Mouse (Mus musculus) pancreas, adult 10 weeks (tissue): ENCODE measurements around the gene Chml. TPM values are rescaled to one million over a fixed set of nuclear protein-coding genes. Genes with fewer than 3 reads are reported as not detected.

Experiments
- polyA plus RNA-seq: library from polyadenylated mRNA; stranded (reverse); fragments of 350-450 nt; fragmentation: Illumina TruSeq; extraction: RNeasy Lipid Tissue Mini Kit (QIAGEN cat#74804); gene quantifications from one replicate; pipeline ENCODE4 v1.2.3, GENCODE M21; 2015; ENCODE audit warnings: low read depth, low replicate concordance; ENCODE audit not compliant: insufficient read depth

The Chml gene
- polyA plus RNA-seq, result 1.4 TPM

DNA sequence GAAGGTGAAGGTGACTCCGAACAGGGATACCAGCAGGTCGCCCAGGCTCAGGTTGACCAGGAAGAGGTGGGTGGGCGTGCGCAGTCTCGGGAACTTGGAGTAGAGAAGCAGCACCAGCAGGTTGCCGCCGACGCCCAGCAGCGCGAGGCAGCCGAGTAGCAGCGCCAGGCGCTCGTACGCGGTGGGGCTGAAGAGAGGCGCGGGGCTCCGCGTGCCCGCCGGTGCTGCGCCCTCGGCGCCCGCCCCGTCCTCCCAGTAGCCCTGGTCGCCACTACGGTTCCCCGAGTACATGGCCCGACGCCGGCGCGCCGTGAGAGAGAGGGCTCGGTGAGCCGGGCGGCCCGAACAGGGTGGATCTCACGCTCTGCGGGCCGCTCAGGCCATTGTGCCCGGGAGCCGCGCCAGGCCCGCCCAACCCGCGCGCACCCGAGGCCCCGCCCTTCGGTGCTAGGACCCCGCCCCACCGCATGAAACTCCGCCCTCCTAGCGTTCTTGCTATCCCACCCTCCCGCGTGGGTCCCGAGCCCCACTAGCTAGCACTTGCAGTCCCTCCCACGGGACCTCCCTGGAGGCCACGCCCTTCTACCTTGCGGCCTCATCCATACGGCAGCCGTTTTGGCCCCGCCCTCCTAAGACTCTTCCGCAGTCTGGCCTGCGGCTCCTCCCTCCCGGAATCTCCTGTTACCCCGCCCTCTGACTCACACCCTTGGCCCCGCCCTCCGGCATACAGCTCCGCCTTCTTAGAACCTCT lies at the start of gene Chml, which contains the start of gene Opn3:
TSS of gene Chml (minus strand) at position 656 of the 751 bp plus-strand sequence.
TSS of gene Opn3 (minus strand) at position 531 of the 751 bp plus-strand sequence.

DNA sequence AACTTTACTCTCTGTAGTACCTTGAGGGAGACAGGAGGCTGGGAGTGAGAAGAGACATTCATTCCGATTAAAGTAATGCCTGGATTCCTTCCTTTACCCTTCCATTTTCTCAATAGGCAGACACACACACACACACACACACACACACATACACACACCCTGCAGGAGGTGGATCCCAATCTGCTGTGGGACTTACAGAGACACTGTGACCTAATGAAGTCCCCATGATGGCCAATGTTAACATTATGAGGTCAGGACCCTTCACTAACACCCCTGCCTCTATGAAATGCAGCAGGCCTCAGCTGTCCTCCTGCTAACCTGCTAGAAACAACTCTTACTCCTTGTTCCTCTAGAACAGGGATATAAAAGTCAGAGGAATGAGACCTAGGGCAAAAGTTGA lies 5.6 kb upstream of the Chml start, which contains the start of gene Wdr64:
TSS of gene Wdr64 (plus strand) at position 301 of the 400 bp plus-strand sequence.

Other genes with a start within 250 kb of the Chml start
- gene Rgs7, start 200.4 kb downstream of the Chml start, polyA plus RNA-seq, result 0.52 TPM
- 0.42 TPM for gene Kmo, start 72.5 kb downstream of the Chml start, polyA plus RNA-seq
- 23.7 TPM for gene Fh1, start 67.3 kb downstream of the Chml start, polyA plus RNA-seq
- gene Opn3, start 125 bp downstream of the Chml start, polyA plus RNA-seq, result 0.74 TPM
- not detected for gene Wdr64, start 5.7 kb upstream of the Chml start, polyA plus RNA-seq
- not detected for gene Exo1, start 187.7 kb upstream of the Chml start, polyA plus RNA-seq
- not detected for gene Gm38100, start 227.4 kb upstream of the Chml start, polyA plus RNA-seq